Mouse (Mus musculus): ENCODE results near the gene Wnt3a. TPM values are rescaled to one million over a fixed set of nuclear protein-coding genes. Genes with fewer than 3 reads are reported as not detected.
"Not testable (repeated sequence)": the region's sequence is repeated elsewhere in the genome, so short reads cannot be mapped to it uniquely, and the experiment has no call there.

Gene Wnt3a
- polyA plus RNA-seq, 1 experiment from 2014 or later = 2.0 TPM

- H3K36me3 ChIP-seq (ENCODE audit: control insufficient read depth, insufficient read depth, low read length) = no peaks in the 10 kb centered on the region
- H3K27me3 ChIP-seq (ENCODE audit: control insufficient read depth, insufficient read depth, low read length) = no peaks in the 10 kb centered on the region
- H3K9ac ChIP-seq (ENCODE audit: low read length) = no peak overlapping the region
- no peaks in the 10 kb centered on the region for H3K9me3 ChIP-seq (ENCODE audit: control insufficient read depth, low read length)
- no peaks in the 10 kb centered on the region; the same call in 1 of the 2 replicates for H3K4me1 ChIP-seq (replicated peaks; ENCODE audit: control insufficient read depth, insufficient read depth)
- H3K4me3 ChIP-seq (ENCODE audit: low read depth, low read length) = no peak overlapping the region
- H3K27ac ChIP-seq (replicated peaks) = no peak overlapping the region
- no peak overlapping the region for H3K4me2 ChIP-seq (replicated peaks; ENCODE audit: low read depth)
- peak; percentile 84 for DNase-seq (ENCODE audit: low spot score)
- TF ChIP-seq CTCF (IDR thresholded peaks at IDR 0.05; ENCODE audit: low read depth) (peak; percentile 93), EP300 (optimal IDR thresholded peaks at IDR 0.05) (no peak)
- ATAC-seq (ENCODE audit: low FRiP score, low TSS enrichment) = peak; percentile 57
- 30% methylated on average over 5 of the region's 10 CpGs for WGBS
Observed at GRCm38 (mm10) chr11:59302700-59303569, 12.4 kb upstream of the Wnt3a start.

DNA sequence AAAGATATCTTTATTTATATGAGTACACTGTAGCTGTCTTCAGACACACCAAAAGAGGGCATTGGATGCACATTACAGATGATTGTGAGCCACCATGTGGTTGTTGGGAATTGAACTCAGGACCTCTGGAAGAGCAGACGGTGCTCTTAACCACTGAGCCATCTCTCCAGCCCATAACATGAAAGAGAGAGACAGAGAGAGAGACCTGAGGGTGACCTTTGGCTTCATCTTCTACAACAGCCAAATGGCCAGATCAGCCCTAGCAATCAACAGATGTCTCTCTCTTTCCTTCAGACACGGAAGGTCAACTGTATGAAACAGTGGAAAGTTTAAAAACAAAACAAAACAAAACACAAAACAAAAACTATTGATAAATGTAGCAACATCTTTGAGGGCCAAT is 10.5 kb upstream of the Wnt3a start:
- not testable (repeated sequence) for H3K4me1 ChIP-seq (replicated peaks; ENCODE audit: control insufficient read depth, insufficient read depth); H3K27ac ChIP-seq (replicated peaks); H3K27me3 ChIP-seq (ENCODE audit: control insufficient read depth, insufficient read depth, low read length); H3K4me3 ChIP-seq (ENCODE audit: low read depth, low read length); DNase-seq (ENCODE audit: low spot score); H3K4me2 ChIP-seq (replicated peaks; ENCODE audit: low read depth); ATAC-seq (ENCODE audit: low FRiP score, low TSS enrichment); H3K9ac ChIP-seq (ENCODE audit: low read length); H3K36me3 ChIP-seq (ENCODE audit: control insufficient read depth, insufficient read depth, low read length); H3K9me3 ChIP-seq (ENCODE audit: control insufficient read depth, low read length)
- WGBS = 55% methylated on average over 2 of the region's 2 CpGs

GRCm38 (mm10) chr11:59300185-59300584 is 9.6 kb upstream of the Wnt3a start:
- DNase-seq (ENCODE audit: low spot score) (peak; percentile 51), ATAC-seq (ENCODE audit: low FRiP score, low TSS enrichment) (no peak)
- no peaks in the 10 kb centered on the region for H3K36me3 ChIP-seq (ENCODE audit: control insufficient read depth, insufficient read depth, low read length)
- no peak overlapping the region for H3K27ac ChIP-seq (replicated peaks)
- no peak overlapping the region for H3K4me2 ChIP-seq (replicated peaks; ENCODE audit: low read depth)
- 17% methylated on average over 3 of the region's 3 CpGs for WGBS
- no peak overlapping the region for H3K9ac ChIP-seq (ENCODE audit: low read length)
- no peaks in the 10 kb centered on the region for H3K27me3 ChIP-seq (ENCODE audit: control insufficient read depth, insufficient read depth, low read length)
- no peak overlapping the region for H3K4me3 ChIP-seq (ENCODE audit: low read depth, low read length)
- no peaks in the 10 kb centered on the region for H3K4me1 ChIP-seq (replicated peaks; ENCODE audit: control insufficient read depth, insufficient read depth)
- H3K9me3 ChIP-seq (ENCODE audit: control insufficient read depth, low read length) = no peaks in the 10 kb centered on the region
- TF ChIP-seq EP300 (optimal IDR thresholded peaks at IDR 0.05) = no peak
- peak; percentile 74 for TF ChIP-seq CTCF (IDR thresholded peaks at IDR 0.05; ENCODE audit: low read depth)

GRCm38 (mm10) chr11:59297941-59298340 is 7.4 kb upstream of the Wnt3a start:
- Histone ChIP-seq H3K4me2 (replicated peaks; ENCODE audit: low read depth) (no peak overlapping the region), H3K9ac (ENCODE audit: low read length) (no peak overlapping the region), H3K4me1 (replicated peaks; ENCODE audit: control insufficient read depth, insufficient read depth) (no peaks in the 10 kb centered on the region), H3K9me3 (ENCODE audit: control insufficient read depth, low read length) (no peaks in the 10 kb centered on the region), H3K36me3 (ENCODE audit: control insufficient read depth, insufficient read depth, low read length) (no peaks in the 10 kb centered on the region), H3K4me3 (ENCODE audit: low read depth, low read length) (no peak overlapping the region), H3K27me3 (ENCODE audit: control insufficient read depth, insufficient read depth, low read length) (no peaks in the 10 kb centered on the region; the same call in 1 of the 2 replicates), H3K27ac (replicated peaks) (no peak overlapping the region)
- TF ChIP-seq CTCF (IDR thresholded peaks at IDR 0.05; ENCODE audit: low read depth) (peak; percentile 93), EP300 (optimal IDR thresholded peaks at IDR 0.05) (no peak)
- 17% methylated on average over 7 of the region's 7 CpGs for WGBS
- peak; percentile 69 for DNase-seq (ENCODE audit: low spot score)
- ATAC-seq (ENCODE audit: low FRiP score, low TSS enrichment) = no peak

GRCm38 (mm10) chr11:59293616-59294015 is 3.1 kb upstream of the Wnt3a start:
- ATAC-seq (ENCODE audit: low FRiP score, low TSS enrichment) (peak; percentile 54; the same call in 1 of the 2 replicates), DNase-seq (ENCODE audit: low spot score) (peak; percentile 71)
- Histone ChIP-seq H3K9ac (ENCODE audit: low read length) (no peak overlapping the region), H3K27me3 (ENCODE audit: control insufficient read depth, insufficient read depth, low read length) (peaks cover 23% of the 10 kb centered on the region), H3K36me3 (ENCODE audit: control insufficient read depth, insufficient read depth, low read length) (no peaks in the 10 kb centered on the region), H3K4me1 (replicated peaks; ENCODE audit: control insufficient read depth, insufficient read depth) (peaks cover 2% of the 10 kb centered on the region; the same call in 1 of the 2 replicates), H3K27ac (replicated peaks) (no peak overlapping the region), H3K9me3 (ENCODE audit: control insufficient read depth, low read length) (no peaks in the 10 kb centered on the region), H3K4me3 (ENCODE audit: low read depth, low read length) (no peak overlapping the region), H3K4me2 (replicated peaks; ENCODE audit: low read depth) (no peak overlapping the region)
- WGBS = 20% methylated on average over 7 of the region's 7 CpGs
- no peak for TF ChIP-seq EP300 (optimal IDR thresholded peaks at IDR 0.05)
- TF ChIP-seq CTCF (IDR thresholded peaks at IDR 0.05; ENCODE audit: low read depth) = peak; percentile 83

GRCm38 (mm10) chr11:59289706-59290105 is 846 bp downstream of the Wnt3a start:
- peaks cover 2% of the 10 kb centered on the region; the same call in 1 of the 2 replicates for H3K4me1 ChIP-seq (replicated peaks; ENCODE audit: control insufficient read depth, insufficient read depth)
- peaks cover 27% of the 10 kb centered on the region for H3K27me3 ChIP-seq (ENCODE audit: control insufficient read depth, insufficient read depth, low read length)
- no peak overlapping the region for H3K9ac ChIP-seq (ENCODE audit: low read length)
- TF ChIP-seq EP300 (optimal IDR thresholded peaks at IDR 0.05) = no peak
- TF ChIP-seq CTCF (IDR thresholded peaks at IDR 0.05; ENCODE audit: low read depth) = no peak
- no peaks in the 10 kb centered on the region for H3K36me3 ChIP-seq (ENCODE audit: control insufficient read depth, insufficient read depth, low read length)
- H3K9me3 ChIP-seq (ENCODE audit: control insufficient read depth, low read length) = no peaks in the 10 kb centered on the region
- peak overlapping the region; percentile 25 for H3K4me3 ChIP-seq (ENCODE audit: low read depth, low read length)
- H3K4me2 ChIP-seq (replicated peaks; ENCODE audit: low read depth) = peak overlapping the region; percentile 39
- no peak for ATAC-seq (ENCODE audit: low FRiP score, low TSS enrichment)
- under 1% methylated on average over 25 of the region's 25 CpGs for WGBS
- DNase-seq (ENCODE audit: low spot score) = no peak
- H3K27ac ChIP-seq (replicated peaks) = no peak overlapping the region
